Mouse (Mus musculus) heart, adult 9 months (tissue): ENCODE data around the gene Svop.

Experiments used
- DNase-seq, 2 experiments: peaks; one replicate each; pipeline ENCODE4 v3.0.0; 2022; ENCODE audit warnings: low spot score in 2 of 2

Svop gene

DNA sequence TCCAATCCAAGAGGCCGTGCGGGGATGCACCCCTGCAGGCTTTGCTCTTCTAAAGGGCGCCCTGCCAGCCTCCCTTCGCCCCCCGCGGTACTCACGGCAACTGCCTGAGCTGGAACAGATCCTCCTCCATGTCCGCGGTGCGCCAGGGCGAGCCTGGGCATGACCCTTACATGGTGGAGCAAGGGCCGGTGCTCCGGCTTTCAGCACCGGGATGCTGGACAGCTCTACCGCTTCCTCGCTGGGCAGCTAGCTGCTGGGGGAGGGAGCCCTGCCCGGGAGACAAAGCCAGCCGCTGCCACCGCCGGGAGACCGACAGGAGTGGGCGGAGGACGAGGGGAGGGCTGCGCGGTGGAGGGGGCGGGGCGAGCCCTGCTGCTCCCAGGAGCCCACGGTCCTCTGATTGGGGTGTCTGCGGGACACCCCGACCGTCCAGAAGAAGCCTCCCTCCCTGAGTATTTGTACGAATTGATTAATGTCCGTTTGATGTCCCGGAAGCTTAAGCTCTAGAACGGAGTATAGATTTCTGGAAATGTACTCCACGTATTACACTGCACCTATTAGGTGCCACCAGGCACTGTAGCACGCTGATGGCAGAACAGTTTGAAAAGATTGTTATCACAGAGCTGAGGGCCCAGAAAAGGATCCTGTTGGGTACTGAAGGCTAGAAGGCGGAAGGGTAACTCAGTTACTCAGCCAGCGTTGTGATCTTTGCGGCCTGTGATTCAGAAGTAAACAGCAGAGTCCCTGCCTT, at the start of gene Svop:
TSS of gene Svop (minus strand) at position 514 of the 751 bp plus-strand sequence.
- DNase-seq: peak; percentile 14 to 16

DNA sequence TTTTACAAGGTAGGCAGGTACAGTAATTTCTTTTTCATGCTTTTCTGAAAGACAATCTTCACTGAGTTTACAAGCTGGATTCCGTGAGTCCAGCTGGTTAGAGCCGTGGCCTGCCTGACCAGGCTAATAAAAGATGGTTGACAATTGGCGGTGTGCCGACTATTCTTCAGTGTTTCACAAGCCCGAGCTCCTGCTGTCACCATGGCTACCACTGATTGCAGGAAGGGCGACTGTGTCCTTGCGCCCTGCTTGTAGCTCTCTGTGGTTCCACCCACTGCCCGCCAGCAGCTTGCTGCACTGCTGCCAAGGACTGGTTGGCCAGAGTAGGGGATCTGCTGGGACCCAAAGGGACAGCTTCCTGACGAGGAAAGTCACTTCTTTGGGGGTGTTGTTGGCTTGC, 47.8 kb upstream of the Svop start:
- DNase-seq: peak; percentile 93 to 94

DNA sequence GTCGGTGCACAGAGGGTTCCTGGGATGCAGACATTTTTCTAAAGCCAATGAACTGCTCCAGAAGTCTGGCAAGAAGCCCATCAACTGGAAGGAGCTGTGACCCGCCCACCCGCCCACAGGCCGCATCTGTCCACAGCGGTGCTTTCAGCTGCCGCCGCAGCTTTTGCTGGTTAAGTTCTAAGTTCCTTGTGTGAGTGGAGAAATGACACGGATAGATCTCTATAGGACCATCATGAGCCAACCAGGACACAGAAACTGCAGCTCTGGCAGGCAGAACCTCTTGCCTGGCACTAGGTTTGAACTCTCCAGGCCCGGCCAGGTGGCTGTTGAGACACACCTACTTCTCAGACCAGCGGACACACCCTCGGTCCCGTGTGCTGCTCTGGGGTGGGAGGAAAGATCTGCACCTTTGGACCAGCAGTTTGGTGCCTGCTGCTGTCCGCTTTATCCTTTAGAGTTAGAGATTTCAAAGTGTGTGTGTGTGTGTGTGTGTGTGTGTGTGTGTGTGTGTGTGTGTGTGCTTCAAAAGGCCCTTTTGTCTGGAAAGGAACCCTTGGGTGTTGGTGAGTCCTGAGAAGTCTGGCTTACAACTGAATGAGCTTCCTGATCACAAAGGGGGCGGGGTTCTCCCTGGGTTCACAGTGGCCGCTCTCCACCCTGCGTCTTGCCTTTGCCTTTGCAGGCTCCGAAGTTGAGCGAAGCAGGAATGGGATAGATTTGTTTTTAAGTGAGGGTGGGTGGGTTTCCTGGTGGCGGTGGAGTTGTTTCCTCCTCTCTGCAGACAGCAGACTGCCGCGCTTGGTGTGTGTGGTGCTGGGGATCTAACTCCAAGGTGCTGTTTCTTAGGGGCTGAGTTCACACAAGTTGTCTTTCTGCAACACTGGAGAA, 47.2 kb upstream of the Svop start:
- DNase-seq: peak in 1 of 2 experiments; percentile 49

DNA sequence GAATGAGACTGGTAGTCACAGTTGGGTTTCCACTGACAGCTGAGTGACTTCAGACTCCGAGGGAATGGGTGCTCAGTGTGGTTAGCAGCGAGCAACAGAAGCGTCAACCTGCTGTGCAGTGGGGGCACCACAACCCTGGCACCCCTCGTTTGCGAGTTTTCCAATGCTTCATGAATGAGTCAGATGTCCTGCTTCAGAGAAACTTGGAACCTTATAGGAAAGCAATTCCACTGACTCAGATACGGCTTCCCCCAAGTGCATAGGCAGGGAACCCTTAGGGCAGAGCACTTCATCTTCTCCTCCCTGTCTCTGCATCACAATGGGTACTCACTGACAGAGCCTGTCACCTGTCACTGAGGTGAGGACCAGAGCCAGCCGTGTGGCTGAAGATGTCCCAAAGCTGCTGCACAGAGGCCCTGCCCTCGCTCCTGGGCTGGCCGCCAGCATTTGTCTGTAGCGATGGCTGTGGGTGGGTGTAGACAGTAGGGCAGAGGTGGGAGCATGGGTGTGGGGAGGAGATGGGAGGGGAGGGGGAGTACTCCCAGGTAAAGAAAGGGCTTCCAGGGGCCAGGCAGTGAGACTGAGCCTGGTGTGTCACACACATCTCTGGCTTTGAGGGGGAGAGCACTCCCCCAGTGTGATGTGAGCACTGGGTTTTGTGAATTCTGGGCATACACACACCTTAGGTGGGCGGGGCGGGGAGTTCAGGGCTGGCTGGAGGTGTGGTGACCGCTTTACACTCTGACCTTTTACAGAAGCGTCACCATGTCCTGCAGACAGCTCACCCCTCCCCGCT, 46.3 kb upstream of the Svop start:
- DNase-seq: no peak

DNA sequence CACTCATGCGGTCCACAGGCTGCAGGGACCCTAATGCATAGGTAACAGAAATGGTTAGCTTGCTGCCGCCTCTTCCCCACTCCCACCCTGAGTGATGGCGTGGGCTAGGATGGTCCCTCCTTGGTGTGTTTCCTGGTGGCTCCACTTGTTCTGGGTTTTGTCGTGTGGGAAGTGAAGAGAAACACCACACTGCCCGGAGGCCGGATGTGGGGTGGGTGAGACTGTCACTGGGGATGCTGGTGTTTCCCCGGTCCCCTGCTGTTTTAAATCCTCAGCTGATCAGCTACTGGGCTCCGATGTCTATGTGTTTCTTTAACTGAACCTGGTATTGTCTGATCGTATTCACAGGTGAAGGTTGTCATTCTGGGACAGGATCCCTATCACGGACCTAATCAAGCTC, 44.1 kb upstream of the Svop start:
- no peak for DNase-seq

DNA sequence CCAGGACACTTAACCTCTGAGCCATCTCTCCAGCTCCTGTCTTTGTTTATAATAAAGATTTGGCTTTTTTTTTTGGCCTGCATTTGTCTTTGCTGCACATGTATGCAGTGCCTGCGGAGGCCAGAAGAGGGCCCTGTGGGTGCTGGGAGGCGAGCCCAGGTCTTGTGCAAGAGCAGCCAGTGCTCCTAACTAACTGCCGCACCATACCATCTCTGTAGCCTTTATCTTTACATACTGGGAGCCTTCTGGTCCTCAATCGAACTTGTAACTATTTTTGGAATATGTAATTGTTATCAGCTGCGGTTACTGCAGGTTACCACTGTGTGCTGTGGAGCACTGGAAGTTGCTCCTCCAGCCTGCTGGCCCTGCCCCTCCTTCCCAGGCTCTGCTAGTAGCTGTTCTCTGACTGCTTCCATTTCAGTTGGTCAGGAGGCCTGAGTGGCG, 42.7 kb upstream of the Svop start:
- DNase-seq: peak; percentile 58 to 67

DNA sequence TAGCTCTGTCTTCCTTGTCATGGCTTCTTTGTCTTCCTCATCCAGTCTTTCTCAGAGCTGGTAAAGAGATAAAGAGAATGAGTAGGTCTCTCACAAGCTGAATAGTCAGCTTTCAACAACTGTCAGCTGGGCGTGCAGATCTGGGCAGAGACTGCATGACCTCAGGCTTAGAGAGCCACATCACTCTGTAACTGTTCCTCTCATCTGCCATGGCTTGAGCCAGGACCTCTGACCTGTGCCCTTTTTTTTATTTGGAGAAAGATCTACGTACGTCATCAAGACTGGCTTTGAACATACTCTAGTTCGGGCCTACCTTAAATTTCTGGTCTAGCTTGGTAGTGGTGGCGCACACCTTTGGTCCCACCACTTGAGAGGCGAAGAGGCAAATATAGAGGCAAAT, 41.5 kb upstream of the Svop start:
- DNase-seq: no peak

DNA sequence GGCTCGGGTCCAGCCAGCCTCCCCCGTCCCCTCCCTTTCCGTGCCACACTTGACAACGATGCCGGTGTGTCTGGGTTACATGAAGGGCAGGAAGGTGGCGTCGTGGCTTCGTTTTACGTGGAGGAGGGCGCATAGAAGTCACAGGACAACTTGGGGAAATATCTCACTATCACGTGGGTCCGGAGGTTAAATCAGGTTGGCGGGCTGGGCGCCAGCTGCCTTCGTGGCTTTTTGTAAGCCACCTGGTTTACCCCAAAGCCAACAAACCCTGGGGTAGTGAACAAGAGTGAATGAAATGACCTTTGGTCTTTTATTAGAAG, 40.1 kb upstream of the Svop start:
- peak; percentile 67 to 80 for DNase-seq

DNA sequence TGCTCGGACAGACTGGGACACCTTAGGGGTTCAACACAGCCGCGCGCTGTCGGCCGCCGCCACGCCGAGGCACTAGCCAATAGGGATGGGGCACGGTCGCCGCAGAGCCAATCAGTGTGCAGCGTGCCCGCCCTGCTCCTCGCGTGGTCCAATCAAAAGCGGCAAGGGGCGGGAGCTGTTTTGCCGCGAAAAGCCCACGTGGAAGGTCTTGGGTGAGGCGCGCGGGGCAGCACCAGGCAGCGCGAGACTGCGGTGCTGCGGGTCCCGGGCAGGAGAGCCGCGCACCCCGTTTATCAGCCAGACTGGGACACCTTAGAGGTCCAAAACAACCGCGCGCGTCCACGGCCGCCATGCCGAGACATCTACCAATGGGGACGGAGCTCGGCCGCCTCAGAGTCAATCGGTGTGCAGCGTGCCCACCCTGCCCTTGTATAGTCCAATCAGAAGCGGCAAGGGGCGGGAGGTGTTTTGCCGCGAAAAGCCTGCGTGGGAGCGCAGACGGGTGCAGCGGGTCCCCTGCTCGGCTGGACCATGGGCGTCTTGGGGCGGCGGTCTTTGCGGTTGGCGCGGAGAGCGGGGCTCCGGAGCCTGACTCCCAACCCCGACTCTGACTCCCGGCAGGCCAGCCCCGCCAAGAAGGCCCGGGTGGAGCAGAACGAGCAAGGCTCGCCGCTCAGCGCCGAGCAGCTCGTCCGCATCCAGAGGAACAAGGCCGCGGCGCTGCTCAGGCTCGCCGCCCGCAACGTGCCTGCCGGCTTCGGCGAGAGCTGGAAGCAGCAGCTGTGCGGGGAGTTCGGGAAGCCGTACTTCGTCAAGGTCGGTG, 39.5 kb upstream of the Svop start:
- DNase-seq: peak; percentile 94 to 96

DNA sequence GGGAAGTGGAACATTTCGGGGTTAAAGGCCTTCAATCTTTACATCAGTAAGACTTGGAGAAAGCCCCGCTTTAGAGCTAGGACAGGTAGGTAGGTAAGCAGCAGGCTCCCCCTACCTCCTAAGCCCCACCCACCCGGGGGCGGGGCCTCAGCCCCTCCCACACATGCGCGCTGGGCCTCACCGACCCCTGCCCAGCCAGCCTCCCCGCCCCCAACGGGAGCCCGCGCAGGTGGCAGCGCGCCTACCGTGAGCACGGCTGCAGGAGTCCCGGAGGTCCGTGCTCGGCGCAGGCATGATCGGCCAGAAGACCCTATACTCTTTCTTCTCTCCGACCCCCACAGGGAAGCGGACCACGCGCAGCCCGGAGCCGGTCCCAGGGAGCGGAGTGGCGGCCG, 38.8 kb upstream of the Svop start, which contains the start of gene Ung:
TSS of gene Ung (plus strand) at position 176 of the 395 bp plus-strand sequence.
- DNase-seq: peak in 1 of 2 experiments; percentile 30

DNA sequence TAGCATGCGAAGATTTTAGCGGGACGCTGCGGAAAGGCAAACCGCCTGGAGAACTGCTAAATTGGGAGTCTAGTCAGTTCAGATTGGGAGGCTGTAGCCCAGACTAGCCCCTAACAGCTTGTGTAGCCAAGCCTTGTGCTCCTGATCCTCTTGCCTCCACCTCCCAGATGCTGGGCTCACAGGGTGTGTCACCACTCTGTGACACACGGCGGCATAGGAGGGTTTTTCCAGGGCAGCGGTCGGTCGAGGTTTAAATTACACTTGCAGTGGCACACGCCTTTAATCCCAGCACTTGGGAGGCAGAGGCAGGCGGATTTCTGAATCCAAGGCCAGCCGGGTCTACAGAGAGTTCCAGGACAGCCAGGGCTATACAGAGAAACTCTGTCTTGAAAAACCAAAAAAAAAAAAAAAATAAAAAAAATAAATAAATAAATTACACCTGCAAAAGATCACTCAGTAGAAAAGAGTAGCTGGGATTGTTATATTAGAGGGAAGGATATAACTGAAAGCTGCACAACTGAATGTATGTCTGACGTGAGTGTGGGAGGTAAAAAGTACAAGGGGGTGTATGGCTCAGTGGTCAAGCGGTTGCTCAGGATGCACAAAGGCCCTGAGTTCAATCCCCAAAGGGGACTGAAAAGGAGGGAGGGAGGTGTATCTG, 38.3 kb upstream of the Svop start:
- no peak for DNase-seq

DNA sequence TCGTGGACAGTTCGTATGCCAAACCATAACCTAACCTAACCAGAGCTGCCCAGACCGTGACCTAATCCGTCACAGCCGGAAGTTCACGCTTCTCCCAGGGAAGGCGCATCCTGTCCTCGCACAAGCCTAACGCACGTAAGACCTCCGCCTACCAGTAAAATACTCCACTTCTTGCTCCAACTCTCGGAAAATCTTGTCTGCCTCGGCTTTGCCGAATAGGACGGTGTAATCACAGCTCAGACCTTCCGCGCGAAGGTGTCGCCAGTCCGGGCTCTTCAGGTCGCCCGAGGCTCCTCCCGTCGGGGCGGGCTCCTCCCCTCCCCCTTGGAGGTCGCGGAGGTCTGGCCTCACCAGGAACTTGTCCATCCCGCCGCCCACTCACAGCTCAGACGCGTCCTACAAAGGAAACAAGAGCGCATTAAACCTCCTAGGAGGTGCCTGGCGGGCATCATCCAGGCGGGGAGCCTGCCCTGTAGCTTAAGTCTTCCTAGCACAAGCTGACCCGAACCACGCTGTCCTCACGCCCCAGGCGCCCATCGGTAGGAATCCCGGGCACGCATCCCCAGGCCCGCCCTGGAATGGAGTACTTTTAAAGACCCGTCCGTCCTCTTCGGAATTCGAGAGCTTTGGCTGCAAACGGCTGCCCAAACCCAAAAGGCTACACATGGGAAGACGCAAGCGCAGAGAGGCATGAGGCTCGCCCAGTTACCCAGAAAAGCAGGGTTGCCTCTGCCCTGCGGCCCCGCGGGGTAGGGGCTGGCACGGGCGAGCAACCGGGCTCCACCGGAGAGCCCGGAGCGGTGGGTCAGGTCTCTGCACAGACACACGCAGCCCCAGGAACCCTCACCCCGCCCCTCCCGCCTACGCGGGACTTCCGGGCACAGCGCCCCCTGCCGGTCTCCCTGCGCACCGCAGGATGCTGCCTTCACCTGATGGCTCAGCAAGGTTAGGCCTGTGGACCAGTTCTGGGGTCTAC, 36.3 kb upstream of the Svop start, which contains the start of gene Alkbh2:
TSS of gene Alkbh2 (minus strand) at position 845 of the 976 bp plus-strand sequence.
- DNase-seq: peak; percentile 70 to 75

DNA sequence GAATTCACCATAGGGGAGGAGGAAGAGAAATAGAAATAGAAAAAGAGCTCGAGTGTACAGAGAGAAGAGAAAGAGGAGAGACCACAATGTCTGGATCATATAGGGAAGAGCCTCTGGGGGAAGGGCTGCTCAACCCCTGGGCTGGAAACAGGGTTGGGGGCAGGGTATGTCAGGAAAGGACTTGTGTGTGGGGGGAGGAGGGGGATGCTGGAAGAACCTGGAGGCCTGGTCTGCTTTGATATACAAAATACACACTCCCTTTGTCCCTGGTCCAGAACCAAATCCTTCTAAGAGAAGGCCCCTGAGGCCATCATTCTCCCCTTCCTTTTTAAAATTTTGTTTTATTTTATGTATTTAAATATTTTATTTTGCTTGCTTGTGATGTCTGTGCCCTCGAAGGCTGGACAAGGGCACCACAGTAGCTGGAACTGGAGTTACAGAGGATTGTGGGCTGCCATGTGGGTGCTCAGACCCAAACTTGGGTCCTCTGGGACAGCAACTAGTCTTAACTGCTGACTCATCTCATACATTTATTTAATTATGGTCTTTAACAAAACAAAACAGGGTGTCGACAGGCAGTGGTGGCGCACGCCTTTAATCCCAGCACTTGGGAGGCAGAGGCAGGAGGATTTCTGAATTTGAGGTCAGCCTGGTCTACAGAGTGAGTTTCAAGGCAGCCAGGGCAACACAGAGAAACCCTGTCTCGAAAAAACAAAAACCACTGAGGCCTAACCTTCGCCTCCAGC, 35.3 kb upstream of the Svop start:
- no peak for DNase-seq

DNA sequence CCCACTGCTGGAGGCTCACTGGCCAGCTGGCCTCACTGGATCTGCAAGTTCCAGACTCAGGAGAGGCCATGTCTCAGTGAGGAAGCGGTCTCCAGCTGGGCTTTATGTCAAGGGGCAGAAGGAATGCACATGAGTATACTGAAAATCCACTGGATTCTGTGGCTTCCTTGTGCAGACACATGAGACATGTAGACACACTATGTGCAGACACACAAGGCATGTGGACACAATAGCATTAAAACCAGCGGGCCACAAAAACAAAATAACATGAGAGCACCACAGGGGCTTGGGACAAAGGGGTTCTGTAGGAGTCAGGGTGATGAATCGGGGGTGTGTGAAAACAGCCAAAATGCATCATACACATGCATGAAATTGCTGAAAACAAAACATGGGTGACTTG, 34.6 kb upstream of the Svop start:
- DNase-seq: no peak

DNA sequence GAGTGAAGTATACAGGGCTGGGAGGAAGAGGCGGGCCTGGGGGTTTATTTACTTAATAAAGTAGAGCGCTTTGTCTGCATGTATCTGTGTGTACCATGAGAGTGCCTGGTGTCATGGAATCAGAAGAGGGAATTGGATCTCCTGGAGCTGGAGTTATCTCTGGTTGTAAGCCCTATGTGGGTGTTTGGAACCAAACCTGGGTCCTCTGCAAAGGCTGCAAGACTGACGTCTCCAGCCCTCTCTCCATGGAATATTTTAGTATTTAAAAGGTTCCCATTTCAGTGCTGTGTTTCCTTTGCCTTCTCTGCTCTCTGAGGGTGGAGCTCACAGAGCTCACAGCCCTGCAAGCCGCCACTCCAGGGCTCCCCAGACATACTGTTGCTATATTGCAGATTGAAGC, 28.4 kb upstream of the Svop start:
- no peak for DNase-seq

DNA sequence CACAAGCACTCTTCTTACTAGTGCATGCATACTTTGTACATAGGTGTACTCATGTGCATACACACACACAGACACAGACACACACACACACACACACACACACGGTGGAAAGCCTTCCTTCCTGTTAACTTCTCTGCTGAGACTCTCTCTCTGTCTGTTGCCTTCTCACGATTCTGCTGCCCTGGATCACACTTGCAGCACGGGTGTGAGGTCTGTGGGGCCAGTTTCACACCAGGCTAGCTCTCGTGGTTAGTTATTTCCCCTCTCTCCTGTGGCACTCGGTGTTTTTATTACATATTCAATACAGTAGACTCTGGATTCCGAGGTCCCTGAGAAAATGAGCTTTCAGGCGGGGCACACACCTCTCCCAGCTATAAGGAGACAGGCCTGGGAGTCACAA, 25.2 kb upstream of the Svop start:
- no peak for DNase-seq

DNA sequence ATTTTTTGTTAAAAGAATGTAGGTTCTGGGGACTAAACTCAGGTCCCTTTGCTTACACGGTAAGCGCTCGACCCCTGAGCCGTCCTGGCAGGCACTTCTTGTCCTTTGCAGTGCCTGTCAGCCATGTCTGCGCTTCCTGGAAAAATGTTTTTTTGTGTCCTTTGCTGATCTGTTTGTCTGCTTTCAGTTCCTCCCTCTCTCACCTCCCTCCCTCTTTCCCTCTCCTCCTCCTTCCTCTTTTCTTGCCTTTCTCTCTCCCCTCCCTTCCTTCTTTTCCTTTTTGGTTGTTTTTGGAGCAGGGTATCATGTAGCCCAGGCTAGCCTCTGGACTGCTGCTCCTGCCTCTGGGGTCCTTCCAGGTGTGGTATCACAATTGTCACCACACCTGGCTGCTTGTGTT, 23.7 kb upstream of the Svop start:
- no peak for DNase-seq

DNA sequence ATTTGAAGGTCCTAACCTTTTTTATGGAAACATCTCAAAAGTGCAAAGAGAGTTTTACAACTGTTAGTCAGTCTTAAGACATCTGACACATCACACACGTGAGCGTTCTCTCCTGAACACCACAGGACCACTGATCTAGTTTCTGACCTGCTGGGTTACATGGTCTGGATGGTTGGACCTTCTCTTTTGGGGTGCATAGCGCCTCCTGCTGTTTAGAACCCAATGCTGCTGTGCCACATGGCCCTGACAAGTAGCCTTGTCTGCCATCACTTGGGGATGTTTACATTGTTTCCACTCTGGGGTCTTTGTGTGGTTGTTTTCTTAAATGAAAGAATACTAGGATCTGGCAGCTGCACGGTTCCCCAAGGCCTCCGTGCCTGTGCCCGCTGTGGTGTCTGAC, 22.0 kb upstream of the Svop start:
- DNase-seq: no peak
